ENCODE assay signal across 9 mouse cellular contexts in genomic region chr12:111412581-111413284, GRCm38 (mm10). TPM values are rescaled to one million over a fixed set of nuclear protein-coding genes. Genes with fewer than 3 reads are reported as not detected.
DNase-seq lines count a peak whose midpoint lies in the region; ATAC-seq lines count a peak whose summit lies in the region.
"Had no signal": no experiment of that assay in that cellular context is flagged by ENCODE, and none has a peak within 500 bp of the region (broad histone marks: within the 10 kb centered on the region; RNA-seq: fewer than 3 reads in every experiment).

No protein-coding gene starts in this region.

- H3K36me3 ChIP-seq in forebrain, embryonic 16.5 days (ENCODE audit: control insufficient read depth, insufficient read depth): no peaks in the 10 kb centered on the region
- H3K36me3 ChIP-seq in kidney, embryonic 15.5 days: no peaks in the 10 kb centered on the region
- H3K36me3 ChIP-seq in midbrain, embryonic 16.5 days (ENCODE audit: control insufficient read depth, insufficient read depth, low read length): no peaks in the 10 kb centered on the region

- peak overlapping the region; percentile 39 for H3K4me3 ChIP-seq in forebrain, embryonic 16.5 days (replicated peaks; ENCODE audit: low read length)
- peak overlapping the region; percentile 37 for H3K4me3 ChIP-seq in kidney, embryonic 15.5 days (replicated peaks)
- peak overlapping the region; percentile 29 for H3K4me3 ChIP-seq in midbrain, embryonic 16.5 days (ENCODE audit: low read depth, low read length)
- H3K4me3 ChIP-seq: erythroblast, embryonic 14.5 days had no signal

- no peak for ATAC-seq in forebrain, embryonic 16.5 days
- peak; percentile 31 for ATAC-seq in kidney, embryonic 15.5 days (replicated peaks; ENCODE audit: low FRiP score)
- no peak for ATAC-seq in midbrain, embryonic 16.5 days

- 25% methylated on average over 12 of the region's 12 CpGs for WGBS in forebrain, embryonic 16.5 days
- 14% methylated on average over 12 of the region's 12 CpGs for WGBS in kidney, embryonic 15.5 days
- WGBS in midbrain, embryonic 16.5 days: 21% methylated on average over 12 of the region's 12 CpGs

- H3K9ac ChIP-seq in forebrain, embryonic 16.5 days (replicated peaks; ENCODE audit: low read depth, low read length): peak overlapping the region; percentile 51
- peak overlapping the region; percentile 42 for H3K9ac ChIP-seq in kidney, embryonic 15.5 days
- H3K9ac ChIP-seq in midbrain, embryonic 16.5 days (ENCODE audit: low read depth, low read length): peak overlapping the region; percentile 54; the same call in 1 of the 2 replicates

- DNase-seq in heart, adult 18-20 months: peak; percentile 51 to 60
- DNase-seq in heart, adult 8-10 months (ENCODE audit: low spot score): no peak
- DNase-seq in cerebellum, adult 11 months: no peak
- no peak for DNase-seq in right cerebral cortex, adult 2 months (ENCODE audit: low spot score in 2 of 2)
- no peak for DNase-seq in frontal cortex, adult 2 months (ENCODE audit: extremely low spot score in 1 of 2, low spot score in 1 of 2)

- H3K27ac ChIP-seq in forebrain, embryonic 16.5 days (ENCODE audit: low read length): no peak overlapping the region
- peak overlapping the region; percentile 77 for H3K27ac ChIP-seq in kidney, embryonic 15.5 days
- no peak overlapping the region for H3K27ac ChIP-seq in midbrain, embryonic 16.5 days (ENCODE audit: low read length)

- H3K4me2 ChIP-seq in forebrain, embryonic 16.5 days (ENCODE audit: low read length): peak overlapping the region; percentile 55
- H3K4me2 ChIP-seq in kidney, embryonic 15.5 days: peak overlapping the region; percentile 66
- peak overlapping the region; percentile 62 for H3K4me2 ChIP-seq in midbrain, embryonic 16.5 days (ENCODE audit: low read length)

- peaks cover 28% of the 10 kb centered on the region for H3K4me1 ChIP-seq in forebrain, embryonic 16.5 days (replicated peaks; ENCODE audit: control insufficient read depth, insufficient read depth, low read length)
- H3K4me1 ChIP-seq in kidney, embryonic 15.5 days: peaks cover 37% of the 10 kb centered on the region
- peaks cover 27% of the 10 kb centered on the region for H3K4me1 ChIP-seq in midbrain, embryonic 16.5 days (ENCODE audit: control insufficient read depth, insufficient read depth, low read length)

- no peaks in the 10 kb centered on the region for H3K27me3 ChIP-seq in forebrain, embryonic 16.5 days (replicated peaks; ENCODE audit: control insufficient read depth, insufficient read depth, low read length)
- peaks cover 12% of the 10 kb centered on the region for H3K27me3 ChIP-seq in kidney, embryonic 15.5 days
- peaks cover 1% of the 10 kb centered on the region; the same call in 1 of the 2 replicates for H3K27me3 ChIP-seq in midbrain, embryonic 16.5 days (ENCODE audit: control insufficient read depth, insufficient read depth, low read depth, low read length)

- H3K9me3 ChIP-seq in forebrain, embryonic 16.5 days (ENCODE audit: control insufficient read depth, low read length): no peaks in the 10 kb centered on the region
- no peaks in the 10 kb centered on the region for H3K9me3 ChIP-seq in kidney, embryonic 15.5 days (replicated peaks)
- no peaks in the 10 kb centered on the region for H3K9me3 ChIP-seq in midbrain, embryonic 16.5 days (replicated peaks; ENCODE audit: control insufficient read depth, low read length, poor library complexity, severe bottlenecking)

RNA-seq across cellular contexts. Expression of gene Exoc3l4, which starts 4.1 kb away (rescaled TPM):
- total RNA-seq in heart, adult 18-20 months (2021): 1 to 10 TPM; 3.2 to 4.1 TPM
- total RNA-seq in heart, adult 8-10 months (2022): 1 to 10 TPM; 2.1 to 3.6 (median 3.0) TPM
- polyA plus RNA-seq in forebrain, embryonic 16.5 days (2015; fragmentation: Nextera tagmentation; extraction: Ambion mirVana): 1.9 and 2.5 TPM in 2 replicates
- polyA plus RNA-seq in kidney, embryonic 15.5 days (2015; fragmentation: Nextera tagmentation; extraction: Ambion mirVana): 16.8 and 17.8 TPM in 2 replicates
- 2.0 and 2.1 TPM in 2 replicates for polyA plus RNA-seq in midbrain, embryonic 16.5 days (2015; fragmentation: Nextera tagmentation; extraction: Ambion mirVana)
- polyA plus RNA-seq in frontal cortex, adult 2 months (2012; rRNA removed): 3.8 and 4.8 TPM in 2 replicates

RNA-seq across cellular contexts. Expression of gene Lbhd2, which starts 6.1 kb away (rescaled TPM):
- total RNA-seq in heart, adult 18-20 months (2021): not detected
- total RNA-seq in heart, adult 8-10 months (2022): not detected
- 1.3 and 4.5 TPM in 2 replicates for polyA plus RNA-seq in forebrain, embryonic 16.5 days (2015; fragmentation: Nextera tagmentation; extraction: Ambion mirVana)
- 5.5 and 7.0 TPM in 2 replicates for polyA plus RNA-seq in kidney, embryonic 15.5 days (2015; fragmentation: Nextera tagmentation; extraction: Ambion mirVana)
- polyA plus RNA-seq in midbrain, embryonic 16.5 days (2015; fragmentation: Nextera tagmentation; extraction: Ambion mirVana): 4.9 and 7.0 TPM in 2 replicates
- 23.2 and 24.5 TPM in 2 replicates for polyA plus RNA-seq in frontal cortex, adult 2 months (2012; rRNA removed)
- polyA plus RNA-seq: erythroblast, embryonic 14.5 days had no signal

RNA-seq across cellular contexts. Expression of gene Tnfaip2, which starts 29.5 kb away (rescaled TPM):
- total RNA-seq in heart, adult 18-20 months (2021): 10 to 100 TPM; 45.1 to 52.6 TPM
- total RNA-seq in heart, adult 8-10 months (2022): 10 to 100 TPM; 25.2 to 49.3 (median 41.6) TPM
- 0.63 and 0.84 TPM in 2 replicates for polyA plus RNA-seq in forebrain, embryonic 16.5 days (2015; fragmentation: Nextera tagmentation; extraction: Ambion mirVana)
- 19.5 and 22.9 TPM in 2 replicates for polyA plus RNA-seq in kidney, embryonic 15.5 days (2015; fragmentation: Nextera tagmentation; extraction: Ambion mirVana)
- polyA plus RNA-seq in midbrain, embryonic 16.5 days (2015; fragmentation: Nextera tagmentation; extraction: Ambion mirVana): 0.31 and 0.79 TPM in 2 replicates
- 1.0 and 1.5 TPM in 2 replicates for polyA plus RNA-seq in frontal cortex, adult 2 months (2012; rRNA removed)

RNA-seq across cellular contexts. Expression of gene Cdc42bpb, which starts 35.2 kb away (rescaled TPM):
- total RNA-seq in heart, adult 18-20 months (2021): 10 to 100 TPM; 52.7 to 57.6 TPM
- 10 to 100 TPM; 45.5 to 59.7 (median 53.9) TPM for total RNA-seq in heart, adult 8-10 months (2022)
- 33.6 and 39.9 TPM in 2 replicates for polyA plus RNA-seq in forebrain, embryonic 16.5 days (2015; fragmentation: Nextera tagmentation; extraction: Ambion mirVana)
- polyA plus RNA-seq in kidney, embryonic 15.5 days (2015; fragmentation: Nextera tagmentation; extraction: Ambion mirVana): 31.9 and 40.0 TPM in 2 replicates
- 39.9 and 40.2 TPM in 2 replicates for polyA plus RNA-seq in midbrain, embryonic 16.5 days (2015; fragmentation: Nextera tagmentation; extraction: Ambion mirVana)
- 175 and 184 TPM in 2 replicates for polyA plus RNA-seq in frontal cortex, adult 2 months (2012; rRNA removed)

Comparison
In these comparisons a context has a peak if more than half of its experiments do, and no peak if none do; other contexts are left out.
1. DNase-seq: peak in heart, adult 18-20 months (2 of 2); none in heart, adult 8-10 months (single experiment), cerebellum, adult 11 months (single experiment), right cerebral cortex, adult 2 months (0 of 2) and frontal cortex, adult 2 months (0 of 2).
2. Peak in every context shown above with its lines, with median percentiles within 50 percentile points of each other: H3K4me2 ChIP-seq, H3K4me3 ChIP-seq and H3K9ac ChIP-seq.